Mouse (Mus musculus): ENCODE data around the gene Plac9a. TPM values are rescaled to one million over a fixed set of nuclear protein-coding genes. Genes with fewer than 3 reads are reported as not detected.
A peak's percentile ranks its signal among the peaks of the same experiment; 100 is the strongest.

Plac9a gene
- polyA plus RNA-seq, 1 experiment from 2014 or later, result not detected

DNA sequence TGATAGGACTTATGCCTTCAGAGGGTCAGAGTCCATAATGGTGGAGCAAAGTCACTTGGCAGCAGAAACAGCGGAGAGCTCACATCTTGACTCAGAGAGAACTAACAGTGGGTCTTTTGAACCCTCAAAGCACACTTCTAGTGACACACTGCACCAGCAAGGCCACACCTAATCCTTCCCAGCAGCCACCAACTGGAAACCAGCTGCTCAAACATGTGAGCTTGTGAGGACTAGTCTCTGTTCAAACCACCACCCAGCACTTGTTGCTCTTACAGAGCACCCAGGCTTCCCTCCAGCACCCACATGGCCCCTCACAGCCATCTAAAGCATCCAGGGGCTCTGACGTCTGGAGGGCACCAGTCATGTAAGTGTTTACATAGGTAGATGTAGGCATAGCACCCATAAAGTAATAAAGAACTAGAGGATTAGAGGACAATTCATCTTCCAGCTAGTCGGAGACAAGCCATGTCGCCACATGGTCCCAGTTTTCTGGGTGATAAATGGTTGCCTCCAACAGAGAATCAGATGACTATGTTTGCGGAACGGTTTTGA is 57.0 kb downstream of the Plac9a start:
- H3K9ac ChIP-seq (ENCODE audit: low read length), result no peak overlapping the region
- peaks cover 8% of the 10 kb centered on the region; the same call in 1 of the 2 replicates for H3K4me1 ChIP-seq (ENCODE audit: control insufficient read depth, insufficient read depth, low read length)
- 90% methylated on average over 6 of the region's 6 CpGs for WGBS
- no peaks in the 10 kb centered on the region for H3K9me3 ChIP-seq (replicated peaks; ENCODE audit: control insufficient read depth, low read length)
- H3K27me3 ChIP-seq (replicated peaks; ENCODE audit: control insufficient read depth, insufficient read depth, low read length), result peaks cover 26% of the 10 kb centered on the region
- H3K36me3 ChIP-seq (ENCODE audit: control insufficient read depth, insufficient read depth, low read length), result no peaks in the 10 kb centered on the region
- ATAC-seq (no peak), DNase-seq (ENCODE audit: low spot score) (no peak)
- no peak overlapping the region for H3K27ac ChIP-seq (ENCODE audit: low read depth, low read length)
- H3K4me3 ChIP-seq (ENCODE audit: low read depth, low read length), result no peak overlapping the region
- no peak overlapping the region for H3K4me2 ChIP-seq (ENCODE audit: low read length)

DNA sequence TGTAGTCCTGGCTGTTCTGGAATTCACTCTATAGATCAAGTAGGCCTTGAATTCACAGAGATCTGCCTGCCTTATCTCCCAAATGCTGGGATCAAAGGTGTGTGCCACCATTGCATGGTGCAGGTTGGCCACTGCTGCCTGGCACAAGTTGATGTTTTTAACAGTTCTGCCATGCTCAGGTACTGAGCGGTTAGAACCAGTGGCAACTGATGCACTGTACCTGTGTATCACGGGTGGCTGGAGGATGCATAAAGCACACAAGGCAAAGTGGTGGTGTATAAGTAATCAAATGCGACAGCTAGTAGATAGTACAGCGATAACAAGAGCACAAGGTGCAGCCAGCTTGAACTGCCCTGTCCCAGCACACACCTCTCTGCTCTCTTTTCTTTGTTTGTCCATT is 58.5 kb downstream of the Plac9a start:
- Histone ChIP-seq H3K4me1 (ENCODE audit: control insufficient read depth, insufficient read depth, low read length) (peaks cover 8% of the 10 kb centered on the region; the same call in 1 of the 2 replicates), H3K27ac (ENCODE audit: low read depth, low read length) (no peak overlapping the region), H3K9me3 (replicated peaks; ENCODE audit: control insufficient read depth, low read length) (no peaks in the 10 kb centered on the region), H3K27me3 (replicated peaks; ENCODE audit: control insufficient read depth, insufficient read depth, low read length) (peaks cover 27% of the 10 kb centered on the region), H3K9ac (ENCODE audit: low read length) (no peak overlapping the region), H3K36me3 (ENCODE audit: control insufficient read depth, insufficient read depth, low read length) (no peaks in the 10 kb centered on the region), H3K4me2 (ENCODE audit: low read length) (no peak overlapping the region), H3K4me3 (ENCODE audit: low read depth, low read length) (no peak overlapping the region)
- ATAC-seq (no peak), DNase-seq (ENCODE audit: low spot score) (no peak)
- 95% methylated on average over 4 of the region's 4 CpGs for WGBS

DNA sequence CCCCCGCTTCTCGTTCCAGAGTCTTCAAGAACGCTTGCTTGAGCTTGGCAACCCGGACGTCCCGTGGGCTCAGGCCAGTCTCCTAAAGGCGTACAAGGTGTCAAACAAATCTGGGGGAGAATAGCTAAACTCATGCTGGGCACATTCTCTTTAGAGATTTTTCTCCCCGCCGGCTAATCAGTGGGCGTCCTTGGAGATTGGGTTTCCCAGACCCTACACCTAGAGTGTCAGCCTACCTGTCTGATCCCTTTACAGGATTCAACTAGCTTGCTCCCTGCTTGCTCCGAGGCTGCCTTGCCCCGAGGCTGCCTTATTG is 60.3 kb downstream of the Plac9a start:
- peaks cover 8% of the 10 kb centered on the region; the same call in 1 of the 2 replicates for H3K4me1 ChIP-seq (ENCODE audit: control insufficient read depth, insufficient read depth, low read length)
- peak overlapping the region; percentile 52 for H3K4me3 ChIP-seq (ENCODE audit: low read depth, low read length)
- H3K27me3 ChIP-seq (replicated peaks; ENCODE audit: control insufficient read depth, insufficient read depth, low read length), result peaks cover 27% of the 10 kb centered on the region
- H3K9ac ChIP-seq (ENCODE audit: low read length), result peak overlapping the region; percentile 55; the same call in 1 of the 2 replicates
- H3K4me2 ChIP-seq (ENCODE audit: low read length), result peak overlapping the region; percentile 95
- H3K27ac ChIP-seq (ENCODE audit: low read depth, low read length), result no peak overlapping the region
- DNase-seq (ENCODE audit: low spot score), result peak; percentile 29
- WGBS, result under 1% methylated on average over 12 of the region's 12 CpGs
- ATAC-seq, result no peak
- no peaks in the 10 kb centered on the region for H3K9me3 ChIP-seq (replicated peaks; ENCODE audit: control insufficient read depth, low read length)
- no peaks in the 10 kb centered on the region for H3K36me3 ChIP-seq (ENCODE audit: control insufficient read depth, insufficient read depth, low read length)

DNA sequence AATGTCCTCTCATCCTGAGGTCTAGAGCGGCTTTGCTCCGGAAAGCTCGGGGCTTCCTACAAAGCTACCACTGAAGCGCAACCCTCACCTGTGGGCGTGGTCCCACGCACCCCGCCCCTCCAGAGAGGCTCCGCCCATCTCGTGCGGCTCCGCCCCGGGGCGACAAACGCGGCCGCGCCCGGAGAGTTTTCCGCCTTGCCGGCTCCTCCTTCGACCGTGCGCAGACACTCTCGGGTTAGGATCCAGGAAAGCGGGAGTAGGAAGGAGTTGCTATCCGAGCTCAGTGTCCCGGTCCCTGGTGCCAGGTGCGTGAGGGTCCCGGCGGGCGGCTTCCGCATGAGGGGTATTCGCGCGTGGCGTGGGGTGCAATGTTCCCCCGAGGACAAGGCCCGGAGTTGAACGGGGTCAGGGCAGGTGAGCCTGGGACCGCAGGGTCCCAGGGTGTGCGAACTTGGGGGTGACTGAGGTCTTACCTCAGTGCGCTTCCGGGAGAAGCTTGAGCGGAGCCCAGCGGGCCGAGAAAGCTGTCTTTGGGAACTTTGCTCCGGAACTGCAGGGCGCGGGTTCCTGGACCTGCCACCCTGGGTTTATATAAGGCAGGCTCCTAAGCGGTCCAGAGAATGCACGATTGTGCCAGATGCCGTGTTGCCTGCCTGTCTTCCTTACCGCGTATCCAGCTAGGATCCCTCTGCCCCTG is 60.8 kb downstream of the Plac9a start, which contains the start of gene Anxa11:
TSS of gene Anxa11 (plus strand) at position 166 of the 697 bp plus-strand sequence.
- H3K36me3 ChIP-seq (ENCODE audit: control insufficient read depth, insufficient read depth, low read length), result no peaks in the 10 kb centered on the region
- H3K4me3 ChIP-seq (ENCODE audit: low read depth, low read length), result peak within 1 kb of the TSS; percentile 52
- peak within 1 kb of the TSS; percentile 95 for H3K4me2 ChIP-seq (ENCODE audit: low read length)
- DNase-seq (ENCODE audit: low spot score) (peak; percentile 59), ATAC-seq (peak; percentile 57; the same call in 1 of the 2 replicates)
- under 1% methylated on average over 54 of the region's 54 CpGs for WGBS
- peaks cover 27% of the 10 kb centered on the region for H3K27me3 ChIP-seq (replicated peaks; ENCODE audit: control insufficient read depth, insufficient read depth, low read length)
- H3K9me3 ChIP-seq (replicated peaks; ENCODE audit: control insufficient read depth, low read length), result no peaks in the 10 kb centered on the region
- H3K27ac ChIP-seq (ENCODE audit: low read depth, low read length), result no peak within 1 kb of the TSS
- peaks cover 8% of the 10 kb centered on the region; the same call in 1 of the 2 replicates for H3K4me1 ChIP-seq (ENCODE audit: control insufficient read depth, insufficient read depth, low read length)
- H3K9ac ChIP-seq (ENCODE audit: low read length), result peak within 1 kb of the TSS; percentile 55

DNA sequence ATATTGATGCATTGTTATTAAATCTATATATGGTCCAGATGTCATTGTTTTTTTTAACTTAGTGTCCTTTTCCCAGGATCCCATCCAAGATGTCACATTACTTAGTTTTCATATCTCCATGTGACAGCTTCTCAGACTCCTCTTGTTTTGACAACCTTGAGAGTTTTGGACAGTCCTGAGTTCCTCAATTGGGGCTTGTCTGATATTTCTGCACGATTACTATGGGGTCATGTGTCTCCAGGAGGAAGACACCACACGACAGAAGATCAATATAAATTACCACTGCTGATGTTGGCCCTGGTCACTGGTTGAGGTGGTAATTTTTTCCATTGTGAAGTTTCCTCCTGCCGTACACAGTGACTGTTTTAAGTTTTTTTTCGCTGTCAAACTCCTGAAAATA is 61.3 kb downstream of the Plac9a start:
- 2% methylated on average over 4 of the region's 4 CpGs for WGBS
- Histone ChIP-seq H3K27me3 (replicated peaks; ENCODE audit: control insufficient read depth, insufficient read depth, low read length) (peaks cover 27% of the 10 kb centered on the region), H3K4me1 (ENCODE audit: control insufficient read depth, insufficient read depth, low read length) (peaks cover 8% of the 10 kb centered on the region; the same call in 1 of the 2 replicates), H3K4me3 (ENCODE audit: low read depth, low read length) (peak overlapping the region; percentile 52), H3K9me3 (replicated peaks; ENCODE audit: control insufficient read depth, low read length) (no peaks in the 10 kb centered on the region), H3K36me3 (ENCODE audit: control insufficient read depth, insufficient read depth, low read length) (no peaks in the 10 kb centered on the region), H3K4me2 (ENCODE audit: low read length) (peak overlapping the region; percentile 95), H3K9ac (ENCODE audit: low read length) (no peak overlapping the region), H3K27ac (ENCODE audit: low read depth, low read length) (no peak overlapping the region)
- ATAC-seq (no peak), DNase-seq (ENCODE audit: low spot score) (no peak)

DNA sequence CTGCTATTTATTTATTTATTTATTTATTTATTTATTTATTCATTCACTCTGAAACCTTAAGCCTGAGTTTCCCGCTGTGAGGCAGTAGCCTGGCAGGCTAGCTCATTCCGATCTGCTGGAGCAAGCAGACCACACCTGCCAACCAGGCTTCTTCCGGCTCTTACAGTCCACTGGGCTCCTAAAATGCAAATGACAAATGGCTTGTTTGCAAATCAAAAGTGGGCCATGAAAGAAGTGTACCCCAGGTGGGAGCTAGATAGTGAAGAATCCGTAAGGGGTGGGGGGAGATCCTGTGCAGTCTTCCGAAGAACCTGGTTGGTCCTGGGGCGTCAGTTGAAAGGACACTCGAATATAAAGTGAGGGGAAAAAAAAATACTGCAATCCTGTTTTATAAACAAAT is 61.9 kb downstream of the Plac9a start:
- Histone ChIP-seq H3K27me3 (replicated peaks; ENCODE audit: control insufficient read depth, insufficient read depth, low read length) (peaks cover 27% of the 10 kb centered on the region), H3K9me3 (replicated peaks; ENCODE audit: control insufficient read depth, low read length) (no peaks in the 10 kb centered on the region), H3K4me3 (ENCODE audit: low read depth, low read length) (no peak overlapping the region), H3K4me1 (ENCODE audit: control insufficient read depth, insufficient read depth, low read length) (peaks cover 8% of the 10 kb centered on the region; the same call in 1 of the 2 replicates), H3K36me3 (ENCODE audit: control insufficient read depth, insufficient read depth, low read length) (no peaks in the 10 kb centered on the region), H3K27ac (ENCODE audit: low read depth, low read length) (no peak overlapping the region), H3K4me2 (ENCODE audit: low read length) (no peak overlapping the region), H3K9ac (ENCODE audit: low read length) (no peak overlapping the region)
- DNase-seq (ENCODE audit: low spot score) (no peak), ATAC-seq (no peak)
- 6% methylated on average over 7 of the region's 7 CpGs for WGBS

DNA sequence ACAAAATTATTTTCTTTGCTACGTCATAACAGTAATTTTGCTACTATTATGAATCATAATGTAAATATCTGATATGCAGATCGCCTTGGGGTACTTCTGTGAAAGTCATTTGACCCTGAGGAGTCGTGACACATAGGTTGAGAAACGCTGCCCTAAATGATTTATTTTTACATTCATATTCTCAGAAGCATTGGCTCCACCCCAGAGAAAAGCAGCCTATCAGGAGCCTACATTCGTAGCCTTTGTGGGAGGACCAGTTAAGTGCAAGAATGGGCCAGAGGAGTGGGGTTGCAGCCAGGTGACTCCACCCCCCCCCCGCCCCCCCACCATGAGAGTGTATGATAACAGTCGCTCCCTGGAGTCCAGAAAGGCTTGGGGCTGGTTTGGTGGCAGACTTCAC is 63.1 kb downstream of the Plac9a start:
- H3K4me2 ChIP-seq (ENCODE audit: low read length), result no peak overlapping the region
- no peaks in the 10 kb centered on the region for H3K9me3 ChIP-seq (replicated peaks; ENCODE audit: control insufficient read depth, low read length)
- no peaks in the 10 kb centered on the region for H3K36me3 ChIP-seq (ENCODE audit: control insufficient read depth, insufficient read depth, low read length)
- no peak overlapping the region for H3K4me3 ChIP-seq (ENCODE audit: low read depth, low read length)
- no peak overlapping the region for H3K9ac ChIP-seq (ENCODE audit: low read length)
- H3K27me3 ChIP-seq (replicated peaks; ENCODE audit: control insufficient read depth, insufficient read depth, low read length), result peaks cover 27% of the 10 kb centered on the region
- H3K4me1 ChIP-seq (ENCODE audit: control insufficient read depth, insufficient read depth, low read length), result peaks cover 8% of the 10 kb centered on the region; the same call in 1 of the 2 replicates
- DNase-seq (ENCODE audit: low spot score) (no peak), ATAC-seq (no peak)
- 77% methylated on average over 7 of the region's 7 CpGs for WGBS
- no peak overlapping the region for H3K27ac ChIP-seq (ENCODE audit: low read depth, low read length)

DNA sequence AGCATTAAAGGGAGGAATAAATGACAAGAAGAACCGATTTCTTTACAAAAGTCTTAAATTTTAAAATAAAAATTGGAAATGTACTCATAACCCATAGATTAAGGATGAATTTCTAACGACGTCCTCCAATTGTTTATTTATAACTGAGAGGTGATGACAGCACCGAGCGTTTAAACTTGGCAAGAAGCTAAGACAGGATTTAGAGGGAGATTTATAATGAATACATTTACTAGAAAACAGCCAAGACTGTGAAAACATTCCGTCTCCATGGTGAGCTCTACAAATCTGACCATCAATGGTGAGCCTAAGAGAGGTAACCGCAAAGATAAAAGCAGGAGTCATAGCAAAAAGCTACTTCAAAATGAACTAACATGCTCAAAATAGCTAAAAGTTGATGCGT is 64.5 kb downstream of the Plac9a start:
- Histone ChIP-seq H3K4me3 (ENCODE audit: low read depth, low read length) (no peak overlapping the region), H3K36me3 (ENCODE audit: control insufficient read depth, insufficient read depth, low read length) (no peaks in the 10 kb centered on the region), H3K4me2 (ENCODE audit: low read length) (no peak overlapping the region), H3K27me3 (replicated peaks; ENCODE audit: control insufficient read depth, insufficient read depth, low read length) (peaks cover 22% of the 10 kb centered on the region), H3K4me1 (ENCODE audit: control insufficient read depth, insufficient read depth, low read length) (peaks cover 8% of the 10 kb centered on the region; the same call in 1 of the 2 replicates), H3K9ac (ENCODE audit: low read length) (no peak overlapping the region), H3K9me3 (replicated peaks; ENCODE audit: control insufficient read depth, low read length) (no peaks in the 10 kb centered on the region), H3K27ac (ENCODE audit: low read depth, low read length) (no peak overlapping the region)
- ATAC-seq (no peak), DNase-seq (ENCODE audit: low spot score) (peak; percentile 17)
- 51% methylated on average over 8 of the region's 8 CpGs for WGBS
